9 mouse cellular contexts compared by ENCODE assay signal in the genomic region with DNA sequence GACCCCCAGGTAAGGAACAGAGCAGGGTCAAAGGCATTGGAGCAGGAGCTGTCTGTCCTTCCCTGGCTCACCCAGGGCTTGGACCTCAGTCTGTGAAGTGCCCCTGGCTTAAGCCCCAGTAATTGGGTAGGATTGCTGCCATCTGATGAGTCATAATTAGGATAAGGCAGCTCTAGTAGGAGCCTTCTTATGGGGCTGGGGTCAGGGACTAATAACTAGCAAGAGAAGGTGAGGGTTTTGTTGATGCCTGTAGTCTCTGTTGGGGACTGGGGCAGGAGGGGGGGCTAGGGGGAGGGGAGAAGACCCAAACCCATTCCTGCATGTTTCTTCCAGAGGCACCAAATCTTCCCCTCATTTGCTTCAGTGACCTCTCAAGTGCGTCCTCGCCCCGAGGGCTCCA.
DNase-seq lines count a peak whose midpoint lies in the region; ATAC-seq lines count a peak whose summit lies in the region.
"Had no signal": no experiment of that assay in that cellular context is flagged by ENCODE, and none has a peak within 500 bp of the region (broad histone marks: within the 10 kb centered on the region; RNA-seq: fewer than 3 reads in every experiment).

No protein-coding gene starts in this region.

- H3K9me3 ChIP-seq in heart, embryonic 16.5 days (replicated peaks; ENCODE audit: control insufficient read depth, low read length) = no peaks in the 10 kb centered on the region
- H3K9me3 ChIP-seq in forebrain, embryonic 13.5 days (replicated peaks) = no peaks in the 10 kb centered on the region
- H3K9me3 ChIP-seq in midbrain, embryonic 10.5 days (replicated peaks) = no peaks in the 10 kb centered on the region

- H3K4me2 ChIP-seq in heart, embryonic 16.5 days (ENCODE audit: low read depth, low read length) = peak overlapping the region; percentile 53
- peak overlapping the region; percentile 45 for H3K4me2 ChIP-seq in forebrain, embryonic 13.5 days

- ATAC-seq in heart, embryonic 16.5 days (replicated peaks; ENCODE audit: extremely low read depth, insufficient read depth, low FRiP score) = no peak
- peak; percentile 27; the same call in 1 of the 2 replicates for ATAC-seq in forebrain, embryonic 13.5 days

- no peaks in the 10 kb centered on the region for H3K36me3 ChIP-seq in heart, embryonic 16.5 days (ENCODE audit: control insufficient read depth, insufficient read depth)
- H3K36me3 ChIP-seq in forebrain, embryonic 13.5 days (ENCODE audit: poor library complexity, severe bottlenecking) = no peaks in the 10 kb centered on the region
- H3K36me3 ChIP-seq in midbrain, embryonic 10.5 days = no peaks in the 10 kb centered on the region

- DNase-seq in heart, postnatal 4 days = no peak
- peak; percentile 19 to 30 for DNase-seq in adrenal gland, postnatal 36 days
- DNase-seq in midbrain, embryonic 10.5 days (ENCODE audit: low spot score) = no peak
- no peak for DNase-seq in layer of hippocampus, postnatal 14 days (ENCODE audit: low spot score in 2 of 2)
- DNase-seq in spleen, adult 12 weeks (ENCODE audit: low spot score) = no peak
- no peak for DNase-seq in B cell, adult 2 months

- 49% methylated on average over 3 of the region's 3 CpGs for WGBS in heart, embryonic 16.5 days
- WGBS in forebrain, embryonic 13.5 days = 3% methylated on average over 3 of the region's 3 CpGs
- 33% methylated on average over 3 of the region's 3 CpGs for WGBS in midbrain, embryonic 10.5 days

- H3K27ac ChIP-seq in heart, embryonic 16.5 days (ENCODE audit: low read length) = no peak overlapping the region
- no peak overlapping the region for H3K27ac ChIP-seq in forebrain, embryonic 13.5 days
- peak overlapping the region; percentile 79 for H3K27ac ChIP-seq in midbrain, embryonic 10.5 days (replicated peaks)
- H3K27ac ChIP-seq: liver, embryonic 14.5 days had no signal

- H3K4me1 ChIP-seq in heart, embryonic 16.5 days (ENCODE audit: control insufficient read depth, insufficient read depth, low read length) = peaks cover 10% of the 10 kb centered on the region
- H3K4me1 ChIP-seq in forebrain, embryonic 13.5 days = peaks cover 14% of the 10 kb centered on the region
- peaks cover 19% of the 10 kb centered on the region for H3K4me1 ChIP-seq in midbrain, embryonic 10.5 days

- peaks cover 6% of the 10 kb centered on the region; the same call in 1 of the 2 replicates for H3K27me3 ChIP-seq in heart, embryonic 16.5 days (ENCODE audit: control insufficient read depth, insufficient read depth, low read length)
- no peaks in the 10 kb centered on the region for H3K27me3 ChIP-seq in forebrain, embryonic 13.5 days
- H3K27me3 ChIP-seq in midbrain, embryonic 10.5 days (ENCODE audit: low read depth, poor library complexity, severe bottlenecking) = peaks cover 3% of the 10 kb centered on the region; the same call in 1 of the 2 replicates

- H3K9ac ChIP-seq in heart, embryonic 16.5 days (ENCODE audit: low read length) = peak overlapping the region; percentile 21; the same call in 1 of the 2 replicates
- H3K9ac ChIP-seq in forebrain, embryonic 13.5 days = 0 out of 2 replicates have a peak overlapping the region, but pooled peaks have one; percentile 10
- H3K9ac ChIP-seq: liver, embryonic 14.5 days had no signal

- peak overlapping the region; percentile 24 for H3K4me3 ChIP-seq in heart, embryonic 16.5 days (ENCODE audit: low read length)
- no peak overlapping the region for H3K4me3 ChIP-seq in forebrain, embryonic 13.5 days
- peak overlapping the region; percentile 32 for H3K4me3 ChIP-seq in midbrain, embryonic 10.5 days

Comparison
In these comparisons a context has a peak if more than half of its experiments do, and no peak if none do; other contexts are left out.
1. DNase-seq: peak in adrenal gland, postnatal 36 days (2 of 2); none in heart, postnatal 4 days (single experiment), midbrain, embryonic 10.5 days (single experiment), layer of hippocampus, postnatal 14 days (0 of 2), spleen, adult 12 weeks (single experiment) and B cell, adult 2 months (0 of 2).